Mouse (Mus musculus): ENCODE data around the gene Prelid1. TPM values are rescaled to one million over a fixed set of nuclear protein-coding genes. Genes with fewer than 3 reads are reported as not detected.

Prelid1 gene
- polyA plus RNA-seq, 1 experiment, result 499 TPM

- H3K36me3 ChIP-seq (ENCODE audit: control insufficient read depth, insufficient read depth), result no peaks in the 10 kb centered on the region
- no peaks in the 10 kb centered on the region for H3K79me2 ChIP-seq (ENCODE audit: control insufficient read depth, insufficient read depth)
- H3ac ChIP-seq (ENCODE audit: control insufficient read depth, insufficient read length, low read depth), result no peak overlapping the region
- no peak for TF ChIP-seq MYOG (IDR thresholded peaks at IDR 0.05; ENCODE audit: control insufficient read depth, extremely low read depth, insufficient read length)
- TF ChIP-seq MAX (IDR thresholded peaks at IDR 0.05), result no peak
- no peak for TF ChIP-seq CTCF (IDR thresholded peaks at IDR 0.05; ENCODE audit: control insufficient read depth, insufficient read depth, insufficient read length)
- H3K27me3 ChIP-seq (ENCODE audit: control insufficient read depth, insufficient read depth, insufficient read length), result no peaks in the 10 kb centered on the region
- no peak overlapping the region for H3K4me3 ChIP-seq (ENCODE audit: insufficient read depth, poor library complexity, severe bottlenecking)
- H3K79me3 ChIP-seq (ENCODE audit: low read depth), result no peaks in the 10 kb centered on the region
Measured at GRCm38 (mm10) chr13:55338131-55339054, 18.1 kb downstream of the Prelid1 start.

DNA sequence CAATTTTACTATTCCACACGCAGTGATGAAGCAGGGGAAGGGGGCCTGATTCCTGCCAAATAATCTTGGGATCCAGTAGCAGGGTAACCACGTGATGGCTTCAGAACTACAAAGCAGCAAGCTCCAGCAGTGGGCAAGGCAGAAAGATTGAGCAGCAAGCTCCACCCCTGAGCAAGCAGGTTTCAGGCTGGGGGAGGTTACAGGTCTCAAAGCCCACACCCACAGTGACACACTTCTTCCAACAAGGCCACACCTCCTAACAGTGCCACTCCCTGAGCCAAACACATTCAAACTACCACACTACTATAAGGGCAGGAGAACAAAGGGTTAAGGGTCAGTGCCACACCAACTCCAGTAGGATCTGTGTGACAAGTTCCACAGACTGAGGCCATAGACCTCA, 19.0 kb downstream of the Prelid1 start:
- Histone ChIP-seq H3K4me3 (ENCODE audit: insufficient read depth, poor library complexity, severe bottlenecking) (no peak overlapping the region), H3K27me3 (ENCODE audit: control insufficient read depth, insufficient read depth, insufficient read length) (no peaks in the 10 kb centered on the region), H3K36me3 (ENCODE audit: control insufficient read depth, insufficient read depth) (peaks cover 5% of the 10 kb centered on the region), H3K79me2 (ENCODE audit: control insufficient read depth, insufficient read depth) (no peaks in the 10 kb centered on the region), H3K79me3 (ENCODE audit: low read depth) (no peaks in the 10 kb centered on the region), H3ac (ENCODE audit: control insufficient read depth, insufficient read length, low read depth) (no peak overlapping the region)
- no peak for TF ChIP-seq FOSL1 (IDR thresholded peaks at IDR 0.05; ENCODE audit: insufficient read depth, low read length, poor library complexity, severe bottlenecking)
- TF ChIP-seq MYOD1 (IDR thresholded peaks at IDR 0.05; ENCODE audit: control insufficient read depth, insufficient read length, low read depth), result no peak
- TF ChIP-seq CEBPB (IDR thresholded peaks at IDR 0.05; ENCODE audit: low read depth), result no peak
- peak; percentile 60 for TF ChIP-seq USF1 (IDR thresholded peaks at IDR 0.05; ENCODE audit: low read depth)
- no peak for TF ChIP-seq MAX (IDR thresholded peaks at IDR 0.05)
- no peak for TF ChIP-seq MYOG (IDR thresholded peaks at IDR 0.05; ENCODE audit: control insufficient read depth, extremely low read depth, insufficient read length)
- no peak for TF ChIP-seq CTCF (IDR thresholded peaks at IDR 0.05; ENCODE audit: control insufficient read depth, insufficient read depth, insufficient read length)

DNA sequence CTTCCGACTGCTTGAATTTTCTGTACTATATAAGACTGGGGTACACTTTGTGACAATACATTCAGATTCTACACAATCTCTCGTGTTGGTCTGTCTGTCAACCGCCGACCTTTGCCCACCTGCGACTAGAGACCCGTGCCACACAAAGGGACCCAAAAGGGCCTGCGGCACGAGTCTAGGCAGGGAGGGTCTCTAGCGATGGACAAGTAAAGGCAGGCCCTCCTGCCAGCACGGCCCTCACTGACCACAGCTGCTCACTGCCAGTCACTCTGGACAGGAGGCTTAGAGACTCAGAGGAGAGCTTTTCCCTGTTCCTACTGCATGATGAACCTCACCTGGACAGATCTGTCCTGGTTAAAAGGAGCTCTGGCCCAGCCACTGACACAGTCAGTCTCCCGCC, 22.2 kb downstream of the Prelid1 start:
- H3ac ChIP-seq (ENCODE audit: control insufficient read depth, insufficient read length, low read depth), result no peak overlapping the region
- H3K4me3 ChIP-seq (ENCODE audit: insufficient read depth, poor library complexity, severe bottlenecking), result no peak overlapping the region
- no peaks in the 10 kb centered on the region for H3K27me3 ChIP-seq (ENCODE audit: control insufficient read depth, insufficient read depth, insufficient read length)
- no peaks in the 10 kb centered on the region for H3K79me2 ChIP-seq (ENCODE audit: control insufficient read depth, insufficient read depth)
- peaks cover 36% of the 10 kb centered on the region for H3K36me3 ChIP-seq (ENCODE audit: control insufficient read depth, insufficient read depth)
- H3K79me3 ChIP-seq (ENCODE audit: low read depth), result no peaks in the 10 kb centered on the region
- TF ChIP-seq USF1 (IDR thresholded peaks at IDR 0.05; ENCODE audit: low read depth) (no peak), CEBPB (IDR thresholded peaks at IDR 0.05; ENCODE audit: low read depth) (no peak), MAX (IDR thresholded peaks at IDR 0.05) (no peak), FOSL1 (IDR thresholded peaks at IDR 0.05; ENCODE audit: insufficient read depth, low read length, poor library complexity, severe bottlenecking) (no peak), CTCF (IDR thresholded peaks at IDR 0.05; ENCODE audit: control insufficient read depth, insufficient read depth, insufficient read length) (no peak), MYOD1 (IDR thresholded peaks at IDR 0.05; ENCODE audit: control insufficient read depth, insufficient read length, low read depth) (no peak), MYOG (IDR thresholded peaks at IDR 0.05; ENCODE audit: control insufficient read depth, extremely low read depth, insufficient read length) (no peak)

DNA sequence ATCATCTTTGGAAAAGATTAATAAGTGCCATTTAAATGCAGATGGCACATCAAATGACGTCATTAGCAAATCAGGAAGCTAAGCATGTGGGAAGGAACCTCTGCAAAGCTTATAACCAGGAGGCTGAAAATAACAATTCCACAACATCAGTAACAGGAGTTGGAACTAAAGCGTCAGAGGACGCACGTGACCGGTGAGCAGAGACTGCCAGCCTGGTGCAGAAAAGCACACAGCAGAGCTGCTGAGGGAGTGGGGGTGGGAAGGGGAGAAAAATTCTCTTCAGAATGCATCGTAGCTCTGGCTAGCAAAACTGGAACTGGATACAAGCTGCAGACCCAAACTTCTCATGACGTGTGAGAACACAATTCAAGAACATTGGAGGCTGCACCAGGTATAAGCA, 24.0 kb downstream of the Prelid1 start:
- Histone ChIP-seq H3K36me3 (ENCODE audit: control insufficient read depth, insufficient read depth) (peaks cover 53% of the 10 kb centered on the region), H3K27me3 (ENCODE audit: control insufficient read depth, insufficient read depth, insufficient read length) (no peaks in the 10 kb centered on the region), H3K4me3 (ENCODE audit: insufficient read depth, poor library complexity, severe bottlenecking) (no peak overlapping the region), H3K79me2 (ENCODE audit: control insufficient read depth, insufficient read depth) (no peaks in the 10 kb centered on the region), H3ac (ENCODE audit: control insufficient read depth, insufficient read length, low read depth) (no peak overlapping the region), H3K79me3 (ENCODE audit: low read depth) (no peaks in the 10 kb centered on the region)
- TF ChIP-seq MAX (IDR thresholded peaks at IDR 0.05) (no peak), MYOG (IDR thresholded peaks at IDR 0.05; ENCODE audit: control insufficient read depth, extremely low read depth, insufficient read length) (no peak), FOSL1 (IDR thresholded peaks at IDR 0.05; ENCODE audit: insufficient read depth, low read length, poor library complexity, severe bottlenecking) (no peak), MYOD1 (IDR thresholded peaks at IDR 0.05; ENCODE audit: control insufficient read depth, insufficient read length, low read depth) (no peak), CEBPB (IDR thresholded peaks at IDR 0.05; ENCODE audit: low read depth) (no peak), CTCF (IDR thresholded peaks at IDR 0.05; ENCODE audit: control insufficient read depth, insufficient read depth, insufficient read length) (no peak), USF1 (IDR thresholded peaks at IDR 0.05; ENCODE audit: low read depth) (no peak)

GRCm38 (mm10) chr13:55346745-55347144, 26.4 kb downstream of the Prelid1 start:
- no peak for TF ChIP-seq FOSL1 (IDR thresholded peaks at IDR 0.05; ENCODE audit: insufficient read depth, low read length, poor library complexity, severe bottlenecking)
- no peak for TF ChIP-seq MAX (IDR thresholded peaks at IDR 0.05)
- TF ChIP-seq MYOD1 (IDR thresholded peaks at IDR 0.05; ENCODE audit: control insufficient read depth, insufficient read length, low read depth), result no peak
- TF ChIP-seq USF1 (IDR thresholded peaks at IDR 0.05; ENCODE audit: low read depth), result no peak
- no peak for TF ChIP-seq CEBPB (IDR thresholded peaks at IDR 0.05; ENCODE audit: low read depth)
- no peak for TF ChIP-seq CTCF (IDR thresholded peaks at IDR 0.05; ENCODE audit: control insufficient read depth, insufficient read depth, insufficient read length)
- no peak for TF ChIP-seq MYOG (IDR thresholded peaks at IDR 0.05; ENCODE audit: control insufficient read depth, extremely low read depth, insufficient read length)
- Histone ChIP-seq H3K4me3 (ENCODE audit: insufficient read depth, poor library complexity, severe bottlenecking) (no peak overlapping the region), H3K36me3 (ENCODE audit: control insufficient read depth, insufficient read depth) (peaks cover 71% of the 10 kb centered on the region), H3K79me2 (ENCODE audit: control insufficient read depth, insufficient read depth) (no peaks in the 10 kb centered on the region), H3K79me3 (ENCODE audit: low read depth) (no peaks in the 10 kb centered on the region), H3K27me3 (ENCODE audit: control insufficient read depth, insufficient read depth, insufficient read length) (no peaks in the 10 kb centered on the region), H3ac (ENCODE audit: control insufficient read depth, insufficient read length, low read depth) (no peak overlapping the region)
